Mouse (Mus musculus) heart, postnatal 36 days (tissue): ENCODE measurements around the gene Ugt1a1. TPM values are rescaled to one million over a fixed set of nuclear protein-coding genes. Genes with fewer than 3 reads are reported as not detected.
"Not testable (repeated sequence)": the region's sequence is repeated elsewhere in the genome, so short reads cannot be mapped to it uniquely, and the experiment has no call there.

ENCODE experiments used
- DNase-seq, 2 experiments: peaks; one replicate each; pipeline ENCODE4 v3.0.0; 2021 to 2022
- intact Hi-C: fragments of 180-260 bp; cut with DNase I; formaldehyde crosslinking; loops from one replicate; pipeline ENCODE4 v1.15.1; 2025
- total RNA-seq, 2 experiments: library from RNA; stranded (reverse); gene quantifications; 2 replicates each; pipeline ENCODE4 v1.2.3; 2021

Ugt1a1 gene
- not detected for total RNA-seq

DNA sequence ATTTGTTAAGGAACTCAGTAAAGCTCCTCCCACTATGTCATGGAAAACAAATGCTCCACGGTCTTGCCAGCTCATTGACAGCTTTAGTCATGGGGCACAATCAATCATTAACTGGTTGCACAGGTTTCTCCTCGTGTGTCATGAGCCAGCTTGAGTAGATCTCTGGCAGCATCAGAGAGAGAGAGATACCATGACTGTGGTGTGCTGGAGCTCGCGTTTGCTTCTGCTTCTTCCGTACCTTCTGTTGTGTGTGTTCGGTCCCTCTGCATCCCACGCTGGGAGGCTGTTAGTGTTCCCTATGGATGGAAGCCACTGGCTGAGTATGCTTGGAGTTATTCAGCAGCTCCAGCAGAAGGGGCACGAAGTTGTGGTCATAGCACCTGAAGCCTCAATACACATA lies at the start of gene Ugt1a1:
Gene Ugt1a1, plus strand, starts transcription at position 148 of the 400 bp plus-strand sequence.
- no peak for DNase-seq
- intact Hi-C loops: no loop called here

DNA sequence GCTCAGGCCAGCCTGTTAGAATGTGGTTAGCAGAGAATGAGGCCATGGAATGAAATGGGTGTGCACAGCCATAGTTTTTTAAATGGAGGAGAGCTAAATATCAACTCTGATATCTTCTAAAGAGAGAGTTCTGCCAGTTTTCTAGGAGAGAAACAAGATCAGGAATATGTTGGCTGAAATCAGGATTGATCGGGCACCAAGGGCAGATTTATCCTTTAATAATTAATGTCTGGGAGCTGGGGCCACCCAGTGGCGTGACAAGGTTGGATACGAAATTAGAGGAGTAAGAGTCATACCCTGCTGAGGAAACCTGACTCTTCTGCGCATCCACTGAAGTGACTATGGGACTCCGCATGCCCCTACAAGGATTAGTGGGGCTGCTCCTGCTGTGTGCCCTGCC lies 46.0 kb upstream of the Ugt1a1 start, which contains the start of gene Ugt1a5:
Gene Ugt1a5, plus strand, starts transcription at position 302 of the 400 bp plus-strand sequence.
- no peak for DNase-seq
- intact Hi-C loops: no loop called here

DNA sequence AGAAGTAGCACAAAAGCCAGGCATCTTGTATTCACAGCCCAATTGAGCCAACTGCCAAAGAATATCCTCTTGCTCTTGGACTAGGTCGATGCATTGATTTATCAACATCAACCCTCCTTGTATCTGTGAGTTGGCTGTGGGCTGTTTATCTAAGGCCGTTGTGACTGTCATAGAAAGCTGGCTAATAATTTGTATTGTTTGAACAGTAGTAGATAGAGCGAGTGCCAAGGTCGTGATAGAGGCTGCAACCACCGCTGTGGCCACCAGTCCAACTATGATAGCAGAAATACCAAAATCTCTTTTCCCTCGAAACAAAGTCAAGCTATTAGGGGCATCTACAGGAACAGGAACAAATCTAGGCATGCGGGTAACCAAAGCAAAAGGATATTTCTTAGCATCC lies 39.6 kb upstream of the Ugt1a1 start:
- DNase-seq, intact Hi-C loops: not testable (repeated sequence)

DNA sequence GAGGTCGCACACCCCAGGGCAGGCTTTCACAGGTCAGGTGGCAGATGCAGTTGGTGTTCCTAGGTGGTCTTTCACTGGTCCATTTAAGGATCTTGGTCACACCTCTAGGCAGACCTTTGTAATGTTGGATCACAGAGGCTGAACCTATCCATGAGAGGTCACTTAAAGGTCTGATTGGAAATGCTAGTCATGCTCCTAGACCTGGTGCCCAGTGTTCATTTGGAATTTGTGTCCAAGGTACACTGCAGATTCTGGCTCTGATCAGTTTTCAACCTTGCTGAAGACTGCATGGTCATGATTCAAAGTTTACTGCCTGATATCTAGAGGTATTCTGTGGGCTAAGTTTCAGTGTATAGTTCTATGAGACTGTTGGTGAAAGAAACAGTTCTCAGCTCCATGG lies 32.1 kb upstream of the Ugt1a1 start:
- intact Hi-C loops: no loop called here
- no peak for DNase-seq

DNA sequence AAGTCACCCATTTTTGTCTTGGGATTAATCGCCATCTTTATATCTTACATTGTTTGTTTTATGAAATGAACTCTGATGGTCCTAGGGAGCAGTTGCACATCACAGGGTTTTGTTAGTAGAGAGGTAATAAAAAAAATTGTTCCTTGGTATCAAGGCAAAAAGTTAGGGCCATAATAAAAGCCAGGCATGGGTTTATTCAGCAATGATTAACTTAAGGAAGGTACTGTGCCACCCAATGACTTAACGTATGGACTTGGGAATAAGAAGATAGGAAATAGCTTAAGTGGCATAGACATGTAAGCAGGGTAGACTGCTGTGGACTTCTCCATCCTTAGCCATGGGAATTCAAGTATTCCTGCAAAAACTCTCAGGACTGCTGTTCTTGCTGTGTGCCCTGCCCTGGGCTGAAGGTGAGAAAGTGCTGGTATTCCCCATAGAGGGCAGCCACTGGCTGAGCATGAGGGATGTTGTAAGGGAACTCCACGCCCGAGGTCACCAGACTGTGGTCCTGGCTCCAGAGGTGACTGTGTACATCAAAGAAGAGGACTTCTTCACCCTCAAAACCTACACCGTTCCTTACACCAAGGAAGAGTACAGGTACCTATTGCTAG lies 25.3 kb upstream of the Ugt1a1 start:
- DNase-seq: no peak
- intact Hi-C loops: no loop called here

DNA sequence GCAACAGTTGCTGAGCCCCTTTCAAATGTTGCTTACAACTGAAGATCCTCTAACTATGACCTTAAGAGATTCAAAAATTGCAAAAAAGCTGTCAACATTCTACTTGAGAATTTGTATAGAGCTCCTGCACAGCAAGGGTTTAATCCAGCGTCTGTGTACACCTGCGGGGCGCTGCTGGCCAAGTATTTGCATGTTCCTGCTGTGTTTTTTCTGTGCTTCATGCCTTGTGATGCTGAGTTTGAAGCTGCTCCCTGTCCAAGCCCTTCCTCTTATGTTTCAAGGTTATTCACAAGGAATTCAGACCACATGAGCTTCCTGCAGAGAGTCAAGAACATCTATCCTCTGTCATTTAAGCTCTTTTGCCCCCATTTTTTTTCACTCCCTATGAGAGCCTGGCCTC lies 19.6 kb upstream of the Ugt1a1 start:
- intact Hi-C loops: no loop called here
- no peak for DNase-seq

DNA sequence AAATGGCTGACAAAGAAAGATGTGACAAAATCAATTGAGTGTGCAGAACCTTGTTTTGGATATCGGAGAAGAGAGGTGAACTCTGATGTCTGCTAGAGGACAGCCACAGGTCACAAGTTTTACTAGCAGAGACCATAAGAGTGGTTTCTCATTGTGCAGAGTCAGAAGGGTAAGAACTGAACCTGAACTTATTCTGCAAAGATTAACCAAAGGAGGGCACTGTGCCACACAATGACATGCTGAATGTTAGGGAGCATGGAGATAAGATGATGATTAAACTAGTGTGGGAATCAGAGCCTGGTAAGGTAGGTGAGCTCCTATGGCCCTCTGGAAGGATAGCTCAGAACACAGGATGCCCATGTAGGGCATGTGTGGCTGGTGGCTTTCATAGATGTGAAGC lies 16.1 kb upstream of the Ugt1a1 start:
- intact Hi-C loops: no loop called here
- no peak for DNase-seq

DNA sequence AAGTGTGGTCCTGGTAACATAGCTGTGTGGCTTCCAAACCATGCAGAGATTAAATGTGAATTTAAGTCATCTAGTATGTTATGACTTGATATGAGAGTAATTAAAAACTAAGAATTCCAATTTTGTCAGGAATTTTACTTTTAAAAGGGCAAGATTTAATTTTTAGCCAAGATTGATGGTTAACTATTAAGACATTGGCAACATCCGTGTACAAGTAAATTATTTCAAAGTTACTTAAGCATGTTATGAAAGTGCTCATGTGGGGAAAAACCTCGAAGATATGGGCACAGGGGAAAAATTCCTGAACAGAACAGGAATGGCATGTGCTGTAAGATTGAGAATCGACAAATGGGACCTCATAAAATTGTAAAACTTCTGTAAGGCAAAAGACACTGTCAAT lies 14.3 kb upstream of the Ugt1a1 start:
- intact Hi-C loops: no loop called here
- DNase-seq: no peak

DNA sequence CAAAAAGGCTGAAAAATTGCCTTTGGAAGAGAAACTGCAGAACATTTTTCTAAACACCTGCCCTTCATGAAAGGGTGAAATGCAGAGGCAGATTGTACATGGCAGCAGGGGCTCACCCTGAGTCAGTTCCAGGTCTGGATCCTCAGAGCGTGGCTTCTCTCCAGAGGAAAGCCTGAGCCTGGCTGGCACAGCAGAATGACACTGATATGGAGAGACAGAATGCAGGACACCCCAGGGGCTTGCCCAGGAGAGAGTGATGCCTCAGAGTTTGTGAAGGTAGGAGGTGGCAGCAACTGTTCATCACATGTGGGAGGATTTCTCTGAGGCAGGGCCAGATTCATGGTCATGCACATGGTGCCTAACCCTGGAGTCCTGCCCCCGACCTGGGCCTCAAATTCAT lies 11.8 kb upstream of the Ugt1a1 start:
- intact Hi-C loops: no loop called here

DNA sequence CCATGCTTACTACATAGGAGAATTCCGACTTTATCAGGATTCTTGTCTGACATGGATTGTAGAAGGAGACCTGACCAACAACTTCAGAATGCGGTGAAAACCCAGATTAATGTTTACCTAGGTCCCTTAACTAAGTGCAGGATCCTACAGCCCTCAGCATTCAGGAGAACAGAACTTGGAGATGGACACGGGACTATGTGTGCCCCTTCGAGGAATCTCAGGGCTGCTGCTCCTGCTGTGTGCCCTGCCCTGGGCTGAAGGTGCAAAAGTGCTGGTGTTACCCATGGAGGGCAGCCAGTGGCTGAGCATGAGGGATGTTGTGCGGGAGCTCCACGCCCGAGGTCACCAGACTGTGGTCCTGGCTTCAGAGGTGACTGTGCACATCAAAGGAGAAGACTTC lies 11.3 kb upstream of the Ugt1a1 start, which contains the start of gene Ugt1a2:
Gene Ugt1a2, plus strand, starts transcription at position 146 of the 400 bp plus-strand sequence.
- DNase-seq: no peak
- intact Hi-C loops: no loop called here

More for the DNA sequence above, 11.8 kb upstream of the Ugt1a1 start:
- no peak for DNase-seq

DNA sequence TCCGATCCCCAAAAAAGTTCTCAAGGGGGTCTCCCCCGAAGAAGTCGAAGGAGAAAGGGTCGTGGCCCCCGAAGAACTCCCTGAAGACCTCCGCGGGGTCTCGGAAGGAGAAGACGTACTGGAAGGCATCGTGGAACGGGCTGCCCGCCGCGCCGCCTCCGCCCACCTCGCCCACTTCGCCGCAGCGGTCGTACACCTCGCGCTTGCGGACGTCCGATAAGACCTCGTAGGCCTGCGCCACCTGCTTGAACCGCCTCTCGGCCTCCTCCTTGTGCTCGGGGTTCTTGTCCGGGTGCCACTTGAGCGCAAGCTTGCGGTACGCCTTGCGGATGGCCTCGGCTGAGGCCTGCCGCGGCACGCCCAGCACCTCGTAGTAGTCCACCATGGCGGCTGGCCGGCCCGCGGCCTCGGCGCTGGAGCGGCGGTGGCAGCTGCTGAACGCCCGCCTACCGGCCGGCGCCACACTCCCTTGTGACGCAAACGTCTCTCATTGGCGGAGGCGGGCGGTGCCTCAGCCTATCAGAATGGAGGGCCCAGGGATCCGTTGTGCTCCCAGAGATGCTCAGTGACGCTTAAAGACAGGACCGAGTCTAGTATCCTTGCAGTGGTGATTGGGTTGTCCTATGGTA lies 6.4 kb upstream of the Ugt1a1 start, which contains the start of gene Dnajb3:
Gene Dnajb3, minus strand, starts transcription at position 489 of the 629 bp plus-strand sequence.
- peak; percentile 63 for DNase-seq
- intact Hi-C loops: no loop called here

DNA sequence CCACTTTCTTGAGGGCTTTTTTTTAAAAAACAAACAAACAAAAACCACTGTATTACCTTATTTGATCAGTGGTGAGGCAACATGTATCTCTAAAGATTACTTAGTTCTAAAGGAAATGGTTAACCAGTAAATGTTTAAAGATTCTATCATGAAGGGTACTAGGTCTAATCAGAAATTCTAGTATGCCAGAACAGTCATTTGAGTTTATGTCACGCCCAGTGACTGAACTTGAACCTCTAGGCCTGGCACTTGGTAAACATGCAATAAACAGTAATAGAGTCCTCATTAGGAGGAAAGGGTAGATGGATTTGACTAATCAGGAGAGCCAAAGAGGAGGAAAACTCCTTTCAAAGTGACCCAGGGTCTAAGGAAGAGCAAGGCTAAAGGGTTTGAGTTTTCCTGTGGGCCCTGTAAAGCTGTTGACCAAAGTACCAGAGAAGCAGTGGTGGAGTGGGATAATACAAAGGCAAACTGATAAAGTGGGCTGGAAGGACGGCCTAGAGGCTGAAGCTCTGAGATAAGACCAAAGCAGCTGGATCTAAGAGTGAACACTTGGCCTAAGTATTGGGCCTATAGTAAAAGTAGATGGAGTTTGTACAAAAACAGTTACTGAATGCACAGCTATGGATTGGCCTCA lies 4.8 kb upstream of the Ugt1a1 start:
- DNase-seq: no peak
- intact Hi-C loops: no loop called here

DNA sequence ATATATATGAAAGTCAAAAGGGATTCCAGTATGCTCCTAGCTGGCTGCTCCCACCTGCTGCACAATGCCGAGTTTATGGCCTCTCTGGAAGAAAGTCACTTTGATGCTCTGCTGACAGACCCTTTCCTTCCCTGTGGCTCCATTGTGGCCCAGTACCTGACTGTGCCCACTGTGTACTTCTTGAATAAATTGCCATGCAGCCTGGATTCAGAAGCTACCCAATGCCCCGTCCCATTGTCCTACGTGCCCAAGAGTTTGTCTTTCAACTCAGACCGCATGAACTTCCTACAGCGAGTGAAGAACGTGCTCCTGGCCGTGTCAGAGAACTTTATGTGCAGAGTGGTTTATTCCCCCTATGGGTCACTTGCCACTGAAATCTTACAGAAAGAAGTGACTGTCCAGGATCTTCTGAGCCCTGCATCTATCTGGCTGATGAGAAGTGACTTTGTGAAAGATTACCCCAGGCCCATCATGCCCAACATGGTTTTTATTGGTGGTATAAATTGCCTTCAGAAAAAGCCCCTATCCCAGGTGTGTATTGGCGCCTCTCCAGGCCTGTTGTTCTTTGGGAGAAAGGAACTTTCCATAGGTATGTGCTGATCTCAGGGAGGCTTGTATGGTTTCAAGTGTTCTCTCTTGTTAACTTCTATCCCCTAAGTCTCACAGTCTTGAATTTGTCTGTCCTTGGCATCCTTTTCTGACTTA lies 734 bp downstream of the Ugt1a1 start:
- intact Hi-C loops: no loop called here
- DNase-seq: no peak

DNA sequence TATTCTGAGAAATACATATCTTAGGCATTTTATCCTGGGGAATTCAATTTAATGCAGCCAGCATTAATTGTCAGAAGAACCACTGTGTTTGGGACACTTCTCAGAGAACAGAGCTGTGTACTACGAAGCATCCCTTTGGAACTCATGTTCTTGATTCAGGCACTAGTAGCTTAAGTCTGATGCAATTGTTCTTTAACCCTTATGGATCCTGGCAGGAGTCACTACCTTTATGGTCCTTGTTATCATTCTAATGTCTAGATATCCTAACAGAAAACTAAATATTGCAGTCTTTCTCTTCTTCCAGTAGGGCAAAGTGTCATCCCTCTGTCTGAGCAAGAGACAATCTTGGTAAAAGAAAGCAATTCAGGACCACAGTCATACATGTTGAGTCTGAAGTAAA lies 1.3 kb downstream of the Ugt1a1 start:
- intact Hi-C loops: no loop called here
- no peak for DNase-seq

DNA sequence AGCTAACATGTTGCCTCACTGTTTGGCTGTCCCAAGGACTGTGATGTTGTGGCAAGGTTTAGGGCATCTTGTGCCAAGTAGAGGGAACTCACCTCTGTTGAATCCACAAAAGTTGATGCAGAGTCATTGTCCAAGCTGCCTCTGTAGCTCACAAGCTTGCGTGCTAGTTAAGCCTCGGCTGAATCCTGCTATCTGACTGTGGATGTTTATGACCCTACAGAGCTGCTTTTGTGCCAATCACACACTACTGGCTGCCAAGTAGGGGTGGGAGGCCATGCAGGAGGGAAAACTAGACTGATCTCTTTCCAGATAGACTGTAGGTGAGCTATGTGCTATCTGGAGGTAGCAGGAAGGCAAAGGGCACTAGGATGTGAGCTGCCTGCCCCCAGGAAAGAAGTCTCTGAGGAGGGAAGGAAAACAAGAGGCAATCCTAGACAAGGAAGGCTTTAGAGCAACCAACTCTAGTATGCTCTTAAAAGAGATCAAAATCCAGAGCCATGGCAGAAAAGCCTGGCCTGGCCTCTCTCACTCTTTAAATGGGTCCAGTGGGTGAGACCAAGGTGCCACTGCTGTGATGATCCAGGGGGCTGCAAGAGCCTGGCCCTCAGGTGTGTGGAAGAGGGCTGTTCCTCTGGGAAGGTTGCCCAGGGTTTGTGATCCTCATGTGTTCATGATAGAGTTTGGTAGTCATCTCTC lies 2.2 kb downstream of the Ugt1a1 start:
- DNase-seq: no peak
- intact Hi-C loops: no loop called here

DNA sequence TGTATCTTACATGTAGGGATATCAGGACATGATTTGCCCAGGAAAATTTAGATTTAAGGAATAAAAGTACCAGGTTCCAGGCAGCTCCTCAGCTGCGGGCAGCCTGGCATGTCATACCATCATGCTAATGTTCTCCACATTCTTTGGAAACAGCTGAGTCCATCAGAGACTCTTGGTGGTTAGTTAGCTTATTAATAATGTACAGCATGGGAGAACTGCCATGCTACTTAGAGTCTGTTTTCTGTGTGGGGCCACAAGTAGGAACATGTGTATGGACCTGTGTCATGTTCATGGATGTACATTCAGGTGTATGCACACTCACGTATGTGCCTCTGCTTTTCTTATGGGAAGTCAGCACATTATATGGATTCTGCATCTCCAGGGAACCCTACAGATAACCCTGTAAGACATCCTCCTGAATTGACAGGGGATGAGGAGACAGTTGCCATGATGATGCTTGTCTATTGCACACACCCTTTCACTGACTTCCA lies 2.7 kb downstream of the Ugt1a1 start:
- intact Hi-C loops: no loop called here
- DNase-seq: no peak

DNA sequence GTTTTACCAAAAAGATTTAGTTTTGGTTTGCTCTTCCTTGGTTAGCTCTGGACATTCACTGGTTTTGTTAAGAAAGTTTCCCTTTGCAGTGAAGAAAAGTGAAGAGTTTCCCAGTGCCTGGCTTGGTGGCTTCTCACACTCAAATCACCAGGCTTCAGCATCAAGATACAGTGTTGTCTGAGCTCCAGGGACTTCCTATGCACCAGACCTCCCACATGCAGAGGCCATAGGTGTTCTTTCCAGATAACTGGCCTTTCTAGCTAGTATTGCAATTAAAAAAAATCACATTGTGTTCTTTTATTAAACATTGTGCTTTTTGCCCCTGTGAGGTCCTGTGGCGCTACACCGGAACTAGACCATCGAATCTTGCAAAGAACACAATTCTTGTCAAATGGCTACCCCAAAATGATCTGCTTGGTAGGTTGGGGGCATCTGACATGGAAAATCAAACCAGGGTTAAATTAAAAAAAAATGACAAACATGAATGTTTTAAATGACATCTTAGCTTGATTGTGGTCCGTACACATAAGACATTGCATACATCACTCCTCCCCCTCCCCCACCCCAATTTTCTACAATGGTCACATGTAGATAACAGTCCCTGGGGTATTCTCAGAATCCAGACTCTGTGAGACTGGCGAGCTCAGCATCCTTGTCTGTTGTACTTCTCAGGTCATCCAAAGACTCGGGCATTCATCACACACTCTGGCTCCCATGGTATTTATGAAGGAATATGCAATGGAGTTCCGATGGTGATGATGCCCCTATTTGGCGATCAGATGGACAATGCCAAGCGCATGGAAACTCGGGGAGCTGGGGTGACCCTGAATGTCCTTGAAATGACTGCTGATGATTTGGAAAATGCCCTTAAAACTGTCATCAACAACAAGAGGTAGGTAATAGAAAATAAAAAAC lies 4.0 kb downstream of the Ugt1a1 start:
- intact Hi-C loops: no loop called here
- DNase-seq: no peak

DNA sequence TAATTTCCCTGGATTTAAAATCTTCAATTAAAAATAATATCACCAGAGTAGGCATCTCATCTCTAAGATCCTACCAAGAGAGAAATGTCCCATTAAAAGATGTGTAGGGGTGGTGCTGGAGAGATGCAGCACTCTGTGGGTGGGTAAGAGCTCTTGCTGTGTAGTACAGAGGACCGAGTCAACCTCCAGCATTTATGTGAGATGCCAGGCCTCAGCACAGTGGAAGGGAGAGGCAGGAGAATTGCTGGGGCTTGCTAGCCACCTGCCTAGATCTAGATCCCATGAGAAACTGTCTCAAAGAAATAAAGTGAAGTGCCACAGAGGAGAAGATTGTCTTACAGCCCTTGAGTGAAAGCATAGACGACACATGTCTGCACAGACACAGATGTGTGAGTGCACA lies 4.8 kb downstream of the Ugt1a1 start:
- DNase-seq: no peak

DNA sequence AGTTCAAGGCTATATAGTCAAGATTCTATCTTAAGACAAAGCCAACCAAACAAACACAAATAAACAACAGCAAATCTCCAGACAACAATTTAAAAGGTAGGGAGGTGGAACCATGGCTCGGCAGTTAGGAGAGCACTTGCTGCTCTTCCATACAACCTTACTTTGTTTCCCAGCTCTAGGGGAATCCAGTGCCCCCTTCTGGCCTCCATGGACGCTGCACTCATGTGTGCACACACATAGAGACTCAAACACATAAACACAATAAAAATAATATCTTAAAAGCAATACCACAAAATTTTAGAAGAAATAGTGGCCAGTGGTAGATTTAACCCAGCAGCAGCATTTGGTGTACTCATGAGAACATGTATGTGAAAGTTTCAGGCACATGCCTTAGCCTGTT lies 5.4 kb downstream of the Ugt1a1 start:
- intact Hi-C loops: no loop called here
- DNase-seq: no peak

More for the DNA sequence above, 4.8 kb downstream of the Ugt1a1 start:
- intact Hi-C loops: no loop called here

DNA sequence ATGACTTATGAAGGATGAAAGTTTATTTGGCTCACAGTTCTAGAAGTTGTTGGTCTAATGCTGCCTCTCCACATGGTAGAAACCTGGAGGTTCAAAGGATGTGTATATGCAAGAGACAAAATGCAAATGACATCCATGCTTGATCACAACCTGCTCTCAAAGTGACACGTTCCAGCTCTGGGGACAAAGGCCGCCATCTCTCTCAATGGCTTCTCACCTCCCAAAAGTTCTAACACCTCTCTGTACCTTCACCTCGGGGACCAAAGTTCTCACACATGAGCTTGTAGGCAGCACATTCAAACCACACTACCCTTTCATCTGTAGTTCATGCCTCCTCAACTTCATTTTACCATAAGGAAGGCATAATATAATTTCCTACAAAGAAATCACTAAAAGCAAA lies 5.8 kb downstream of the Ugt1a1 start:
- no peak for DNase-seq
- intact Hi-C loops: no loop called here
